Mouse (Mus musculus): Measurements from ENCODE around the gene Elk3. TPM values are rescaled to one million over a fixed set of nuclear protein-coding genes. Genes with fewer than 3 reads are reported as not detected.
A peak's percentile ranks its signal among the peaks of the same experiment; 100 is the strongest.
"Not testable (repeated sequence)": the region's sequence is repeated elsewhere in the genome, so short reads cannot be mapped to it uniquely, and the experiment has no call there.

The Elk3 gene
- 24.1 and 26.8 TPM in 2 replicates for polyA plus RNA-seq (2015; fragmentation: Nextera tagmentation; extraction: Ambion mirVana)

GRCm38 (mm10) chr10:93310721-93311411, at the start of gene Elk3:
Elk3 (minus strand) TSS chr10:93311135.
- H3K4me1 ChIP-seq: no peaks in the 10 kb centered on the region
- H3K36me3 ChIP-seq: no peaks in the 10 kb centered on the region
- peak within 1 kb of the TSS; percentile 95 for H3K4me2 ChIP-seq
- peak within 1 kb of the TSS; percentile 59 for H3K9ac ChIP-seq
- H3K9me3 ChIP-seq: no peaks in the 10 kb centered on the region
- peak; percentile 73 for ATAC-seq (ENCODE audit: insufficient read depth, low FRiP score, low read depth)
- WGBS: 1% methylated on average over 52 of the region's 53 CpGs
- H3K27me3 ChIP-seq (replicated peaks): no peaks in the 10 kb centered on the region
- peak within 1 kb of the TSS; percentile 72 for H3K4me3 ChIP-seq (replicated peaks)
- H3K27ac ChIP-seq: peak within 1 kb of the TSS; percentile 88

- H3K27ac ChIP-seq: no peak overlapping the region
- no peaks in the 10 kb centered on the region for H3K27me3 ChIP-seq (replicated peaks)
- H3K4me1 ChIP-seq: no peaks in the 10 kb centered on the region
- no peak overlapping the region for H3K9ac ChIP-seq
- H3K36me3 ChIP-seq: no peaks in the 10 kb centered on the region
- no peak for ATAC-seq (ENCODE audit: insufficient read depth, low FRiP score, low read depth)
- no peak overlapping the region for H3K4me2 ChIP-seq
- 21% methylated on average over 3 of the region's 3 CpGs for WGBS
- no peaks in the 10 kb centered on the region for H3K9me3 ChIP-seq
- no peak overlapping the region for H3K4me3 ChIP-seq (replicated peaks)
Measured at GRCm38 (mm10) chr10:93360623-93361022, 49.7 kb upstream of the Elk3 start.

GRCm38 (mm10) chr10:93360190-93360589, 49.3 kb upstream of the Elk3 start:
- not testable (repeated sequence) for H3K4me3 ChIP-seq (replicated peaks); ATAC-seq (ENCODE audit: insufficient read depth, low FRiP score, low read depth); H3K27ac ChIP-seq; H3K4me1 ChIP-seq; H3K9me3 ChIP-seq; H3K4me2 ChIP-seq; H3K36me3 ChIP-seq; H3K27me3 ChIP-seq (replicated peaks); H3K9ac ChIP-seq
- WGBS: 56% methylated on average over 4 of the region's 4 CpGs

GRCm38 (mm10) chr10:93359339-93359863, 48.5 kb upstream of the Elk3 start:
- ATAC-seq (ENCODE audit: insufficient read depth, low FRiP score, low read depth): no peak
- no peaks in the 10 kb centered on the region for H3K4me1 ChIP-seq
- 79% methylated on average over 7 of the region's 7 CpGs for WGBS

GRCm38 (mm10) chr10:93358878-93359277, 47.9 kb upstream of the Elk3 start:
- ATAC-seq (ENCODE audit: insufficient read depth, low FRiP score, low read depth): no peak
- no peak overlapping the region for H3K4me2 ChIP-seq

More at GRCm38 (mm10) chr10:93359339-93359863, 48.5 kb upstream of the Elk3 start:
- Histone ChIP-seq H3K9me3 (no peaks in the 10 kb centered on the region), H3K4me2 (no peak overlapping the region), H3K27me3 (replicated peaks) (no peaks in the 10 kb centered on the region), H3K9ac (no peak overlapping the region), H3K4me3 (replicated peaks) (no peak overlapping the region), H3K27ac (no peak overlapping the region), H3K36me3 (no peaks in the 10 kb centered on the region)

GRCm38 (mm10) chr10:93357162-93357561, 46.2 kb upstream of the Elk3 start:
- Histone ChIP-seq H3K4me3 (replicated peaks) (no peak overlapping the region), H3K27ac (no peak overlapping the region), H3K27me3 (replicated peaks) (no peaks in the 10 kb centered on the region), H3K36me3 (no peaks in the 10 kb centered on the region), H3K9me3 (no peaks in the 10 kb centered on the region), H3K4me2 (no peak overlapping the region), H3K4me1 (no peaks in the 10 kb centered on the region), H3K9ac (no peak overlapping the region)
- ATAC-seq (ENCODE audit: insufficient read depth, low FRiP score, low read depth): no peak
- 82% methylated on average over 5 of the region's 5 CpGs for WGBS

More at GRCm38 (mm10) chr10:93358878-93359277, 47.9 kb upstream of the Elk3 start:
- no peak overlapping the region for H3K4me3 ChIP-seq (replicated peaks)
- no peaks in the 10 kb centered on the region for H3K36me3 ChIP-seq
- no peak overlapping the region for H3K9ac ChIP-seq
- no peak overlapping the region for H3K27ac ChIP-seq
- H3K4me1 ChIP-seq: no peaks in the 10 kb centered on the region
- no peaks in the 10 kb centered on the region for H3K9me3 ChIP-seq
- H3K27me3 ChIP-seq (replicated peaks): no peaks in the 10 kb centered on the region
- 84% methylated on average over 4 of the region's 4 CpGs for WGBS

GRCm38 (mm10) chr10:93356122-93356521, 45.2 kb upstream of the Elk3 start:
- H3K9ac ChIP-seq: no peak overlapping the region
- H3K27ac ChIP-seq: no peak overlapping the region
- 82% methylated on average over 9 of the region's 9 CpGs for WGBS
- H3K9me3 ChIP-seq: no peaks in the 10 kb centered on the region
- H3K36me3 ChIP-seq: no peaks in the 10 kb centered on the region
- H3K27me3 ChIP-seq (replicated peaks): no peaks in the 10 kb centered on the region
- ATAC-seq (ENCODE audit: insufficient read depth, low FRiP score, low read depth): no peak
- no peak overlapping the region for H3K4me3 ChIP-seq (replicated peaks)
- no peak overlapping the region for H3K4me2 ChIP-seq
- no peaks in the 10 kb centered on the region for H3K4me1 ChIP-seq

- Histone ChIP-seq H3K27ac (no peak overlapping the region), H3K4me1 (no peaks in the 10 kb centered on the region), H3K4me2 (no peak overlapping the region), H3K36me3 (no peaks in the 10 kb centered on the region), H3K9ac (no peak overlapping the region), H3K4me3 (replicated peaks) (no peak overlapping the region), H3K27me3 (replicated peaks) (no peaks in the 10 kb centered on the region), H3K9me3 (no peaks in the 10 kb centered on the region)
- 44% methylated on average over 8 of the region's 8 CpGs for WGBS
- ATAC-seq (ENCODE audit: insufficient read depth, low FRiP score, low read depth): no peak
Measured at GRCm38 (mm10) chr10:93355276-93355927, 44.5 kb upstream of the Elk3 start.

- WGBS: 86% methylated on average over 10 of the region's 10 CpGs
- Histone ChIP-seq H3K27me3 (replicated peaks) (no peaks in the 10 kb centered on the region), H3K27ac (no peak overlapping the region), H3K36me3 (no peaks in the 10 kb centered on the region), H3K4me3 (replicated peaks) (no peak overlapping the region), H3K9ac (no peak overlapping the region), H3K4me1 (no peaks in the 10 kb centered on the region), H3K9me3 (no peaks in the 10 kb centered on the region), H3K4me2 (no peak overlapping the region)
- ATAC-seq (ENCODE audit: insufficient read depth, low FRiP score, low read depth): no peak
Measured at GRCm38 (mm10) chr10:93353545-93354326, 42.8 kb upstream of the Elk3 start.

GRCm38 (mm10) chr10:93347918-93348505, 37.1 kb upstream of the Elk3 start:
- no peak overlapping the region for H3K9ac ChIP-seq
- no peak overlapping the region for H3K27ac ChIP-seq
- H3K4me3 ChIP-seq (replicated peaks): no peak overlapping the region
- no peaks in the 10 kb centered on the region for H3K27me3 ChIP-seq (replicated peaks)
- WGBS: 77% methylated on average over 14 of the region's 14 CpGs
- H3K9me3 ChIP-seq: no peaks in the 10 kb centered on the region
- no peak overlapping the region for H3K4me2 ChIP-seq
- ATAC-seq (ENCODE audit: insufficient read depth, low FRiP score, low read depth): no peak
- H3K36me3 ChIP-seq: no peaks in the 10 kb centered on the region
- no peaks in the 10 kb centered on the region for H3K4me1 ChIP-seq

- H3K4me3 ChIP-seq (replicated peaks): no peak overlapping the region
- ATAC-seq (ENCODE audit: insufficient read depth, low FRiP score, low read depth): peak; percentile 47; the same call in 1 of the 2 replicates
- H3K27ac ChIP-seq: no peak overlapping the region
- 59% methylated on average over 7 of the region's 7 CpGs for WGBS
- H3K9me3 ChIP-seq: no peaks in the 10 kb centered on the region
- no peaks in the 10 kb centered on the region for H3K27me3 ChIP-seq (replicated peaks)
- no peaks in the 10 kb centered on the region for H3K4me1 ChIP-seq
- H3K4me2 ChIP-seq: no peak overlapping the region
- H3K36me3 ChIP-seq: no peaks in the 10 kb centered on the region
- H3K9ac ChIP-seq: no peak overlapping the region
Measured at GRCm38 (mm10) chr10:93347387-93347786, 36.5 kb upstream of the Elk3 start.

Data from stomach, embryonic 15.5 days (tissue).